Mouse (Mus musculus): Measurements from ENCODE around the gene Slc12a1.
A peak's percentile ranks its signal among the peaks of the same experiment; 100 is the strongest.

Gene Slc12a1

DNA sequence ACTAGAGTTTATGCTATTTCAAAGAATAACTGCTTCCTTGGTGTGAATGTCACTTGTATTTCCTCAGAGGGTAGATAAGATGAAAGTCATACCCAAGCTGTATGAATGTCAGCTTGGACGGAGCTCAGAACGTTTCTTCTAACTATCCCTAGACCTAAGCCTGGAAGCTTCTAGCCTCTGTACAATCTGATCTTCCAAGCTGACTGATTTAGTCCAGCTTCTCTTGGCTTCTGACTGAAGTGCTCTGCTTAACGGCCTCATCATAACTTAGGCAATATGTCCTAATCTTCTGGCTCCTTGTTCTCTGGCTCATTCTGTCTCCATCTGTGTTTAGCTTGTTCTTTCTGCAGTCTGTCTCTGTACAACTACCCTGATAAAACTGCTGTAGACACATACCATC lies 102.3 kb downstream of the Slc12a1 start:
- no peak for DNase-seq (ENCODE audit: low read depth, low spot score)

DNA sequence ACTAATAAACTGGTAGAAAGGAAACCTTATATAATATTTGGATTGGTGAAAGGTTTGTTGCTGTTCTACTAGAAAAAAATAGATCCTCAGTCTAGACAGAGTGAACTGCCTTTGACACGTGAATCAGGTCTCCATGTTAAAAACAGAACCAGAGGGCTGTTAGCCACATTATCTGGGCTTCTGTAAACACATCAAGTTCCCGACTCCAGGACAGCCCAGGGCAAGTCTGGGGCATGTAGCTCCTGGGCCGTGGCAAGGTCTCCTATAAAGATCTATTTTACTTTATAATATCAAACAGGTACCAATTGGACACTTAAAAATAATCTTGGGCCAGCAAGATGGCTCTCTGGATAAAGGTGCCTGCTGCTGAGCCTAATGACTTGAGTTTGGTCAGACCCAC lies 103.6 kb downstream of the Slc12a1 start:
- DNase-seq (ENCODE audit: low read depth, low spot score) = no peak

DNA sequence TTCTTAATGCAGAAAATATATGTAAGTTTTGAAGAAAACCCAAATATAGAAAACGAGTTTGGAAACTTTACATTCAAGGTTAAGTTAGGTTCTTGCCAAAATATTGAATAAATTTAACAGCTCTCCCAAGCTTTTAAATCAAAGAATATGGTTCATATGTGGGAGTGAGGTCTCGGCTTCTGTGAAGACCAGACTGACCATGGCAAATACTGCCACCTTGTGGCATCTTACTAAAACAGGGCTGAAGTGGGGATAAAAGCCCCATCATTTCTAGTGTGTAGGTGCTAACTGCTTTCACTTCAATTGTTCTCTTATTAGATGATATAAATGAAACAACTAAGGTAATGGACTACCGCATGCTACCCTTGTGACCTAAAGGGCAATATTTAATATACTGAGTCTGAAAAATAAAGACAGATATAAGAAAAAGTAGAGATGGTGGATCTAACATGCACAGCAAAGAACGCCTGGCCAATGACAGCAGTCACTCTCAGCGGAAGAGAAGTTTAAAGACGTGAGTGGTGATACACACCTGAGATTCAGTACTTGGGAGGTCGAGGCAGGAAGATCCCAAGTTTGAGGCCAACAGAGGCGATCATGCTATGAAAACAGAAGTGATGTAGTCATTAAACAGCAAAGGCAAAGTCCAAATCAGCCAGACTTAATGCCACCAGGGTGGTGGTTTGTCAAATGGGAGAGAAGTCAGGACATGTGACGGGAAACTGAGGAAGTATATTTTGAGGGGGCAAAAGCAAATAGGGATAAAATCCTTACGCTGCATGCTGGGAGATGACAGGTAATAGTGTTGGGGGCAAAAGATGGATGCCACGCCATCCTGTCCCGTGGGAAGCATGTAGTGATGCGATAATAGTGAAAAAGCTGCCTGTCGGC lies 107.2 kb downstream of the Slc12a1 start:
- DNase-seq (ENCODE audit: low read depth, low spot score) = peak; percentile 68

DNA sequence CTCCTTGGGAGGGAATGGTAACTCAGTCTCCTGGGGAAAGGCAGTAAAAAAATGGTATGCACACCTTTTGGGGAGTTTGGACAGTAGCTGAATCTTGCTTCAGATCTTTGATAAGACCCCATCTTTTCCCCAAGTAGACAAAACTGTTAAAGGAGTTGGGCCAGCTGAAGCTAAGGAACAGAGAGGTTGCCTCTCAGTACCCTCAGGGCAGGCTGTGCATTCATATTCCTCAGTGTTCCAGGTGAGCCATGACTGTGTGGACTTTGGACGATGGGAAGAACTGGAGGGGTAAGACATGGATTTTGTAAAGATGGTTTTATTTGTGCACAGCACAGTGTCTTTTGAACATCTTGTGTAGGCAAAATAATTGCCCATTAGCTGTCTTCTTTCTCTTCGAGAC lies 108.0 kb downstream of the Slc12a1 start:
- no peak for DNase-seq (ENCODE audit: low read depth, low spot score)

DNA sequence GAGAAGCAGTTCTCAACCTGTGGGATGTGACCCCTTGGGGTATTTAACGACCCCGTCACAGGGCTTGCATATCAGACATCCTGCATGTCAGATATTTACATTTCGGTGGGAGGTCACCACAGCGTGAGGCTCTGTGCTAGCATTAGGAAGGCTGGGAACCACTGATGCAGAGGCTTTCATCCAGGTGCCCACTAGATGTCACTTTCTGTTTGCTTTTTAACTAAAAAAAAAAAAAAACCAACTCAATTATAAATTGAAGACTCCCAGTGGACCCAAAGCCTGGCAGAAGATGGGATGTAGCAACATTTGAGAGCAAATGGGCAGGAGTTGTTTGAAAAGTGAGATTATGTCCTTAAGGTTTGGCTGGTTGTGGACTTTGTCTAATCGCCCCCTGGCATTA lies 110.8 kb downstream of the Slc12a1 start:
- peak; percentile 40 for DNase-seq (ENCODE audit: low read depth, low spot score)

DNA sequence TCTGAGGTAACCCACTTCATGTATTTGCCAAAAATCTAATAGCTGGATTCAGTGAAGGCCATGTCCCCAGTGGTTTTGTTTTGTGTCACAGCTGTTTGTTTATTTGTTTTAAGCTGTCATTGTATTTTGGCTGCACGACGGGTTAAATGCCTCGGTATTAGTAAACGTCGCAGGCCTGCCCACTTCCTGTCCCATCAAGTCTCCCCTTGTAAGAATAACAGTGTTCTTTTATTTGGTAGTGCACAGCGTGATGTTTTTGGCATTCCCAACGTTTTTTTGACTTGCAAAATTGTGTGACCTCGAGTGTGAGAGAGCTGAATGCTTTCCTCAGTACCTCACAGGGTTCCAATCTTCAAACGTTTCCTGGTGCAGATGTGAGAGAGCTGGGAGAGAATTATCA lies 111.4 kb downstream of the Slc12a1 start:
- no peak for DNase-seq (ENCODE audit: low read depth, low spot score)

DNA sequence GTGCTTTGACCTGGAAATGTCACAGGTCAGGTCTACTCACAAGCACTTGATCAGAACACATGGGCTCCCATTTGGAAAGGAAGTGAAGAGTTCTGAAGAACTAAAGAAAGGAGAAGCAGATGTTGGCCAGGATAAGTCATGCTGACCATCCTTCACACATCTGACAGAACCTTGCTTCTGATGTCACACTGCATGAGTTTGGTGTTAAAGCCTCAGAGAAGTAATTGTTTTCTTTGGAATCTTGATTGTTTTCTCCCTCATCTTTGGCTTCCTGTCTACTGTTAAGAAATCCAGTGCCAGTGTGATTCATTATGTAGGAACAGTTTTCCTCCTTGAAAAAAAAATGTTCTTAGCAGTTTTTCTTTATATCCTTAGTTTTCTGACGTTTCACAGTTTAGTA lies 116.6 kb downstream of the Slc12a1 start:
- no peak for DNase-seq (ENCODE audit: low read depth, low spot score)

DNA sequence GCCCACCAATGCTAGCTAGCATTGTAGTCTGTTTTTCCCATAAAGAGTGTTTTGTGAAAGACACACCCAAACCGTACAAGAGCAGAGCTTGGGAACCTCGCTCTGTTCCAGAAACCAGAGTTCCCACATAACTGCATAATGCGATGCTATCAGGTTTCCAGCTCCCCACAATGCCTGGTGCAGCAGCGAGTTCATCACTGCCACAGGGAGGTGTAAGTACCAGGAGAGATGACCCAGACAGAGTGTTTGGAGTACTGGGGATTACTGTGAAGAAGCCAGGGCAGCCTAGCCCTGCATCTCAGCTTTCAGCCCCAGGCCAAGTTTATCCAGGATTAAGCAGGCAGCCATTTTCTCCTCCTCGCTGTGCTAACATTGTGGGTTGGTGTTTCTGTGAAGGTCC lies 123.3 kb downstream of the Slc12a1 start:
- no peak for DNase-seq (ENCODE audit: low read depth, low spot score)

DNA sequence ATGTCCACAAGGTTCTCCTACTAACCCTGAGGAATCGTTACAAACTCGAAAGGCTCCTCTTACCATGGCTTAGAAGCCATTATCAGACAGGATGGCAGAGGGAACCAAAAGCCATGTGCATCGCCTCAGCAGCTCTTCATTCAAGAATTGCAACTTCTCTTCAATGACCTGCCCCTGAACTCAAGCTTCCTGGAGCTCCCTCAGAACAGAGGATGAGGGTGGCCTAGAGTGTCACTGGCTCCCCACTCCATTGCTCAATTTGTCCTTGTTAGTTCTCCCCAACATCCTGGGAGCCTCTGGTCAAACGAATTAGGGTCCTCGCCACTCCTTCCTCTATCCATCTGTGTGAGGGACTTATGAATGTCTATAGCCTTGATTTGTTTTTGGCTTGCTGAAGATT lies 124.4 kb downstream of the Slc12a1 start:
- DNase-seq (ENCODE audit: low read depth, low spot score) = no peak

DNA sequence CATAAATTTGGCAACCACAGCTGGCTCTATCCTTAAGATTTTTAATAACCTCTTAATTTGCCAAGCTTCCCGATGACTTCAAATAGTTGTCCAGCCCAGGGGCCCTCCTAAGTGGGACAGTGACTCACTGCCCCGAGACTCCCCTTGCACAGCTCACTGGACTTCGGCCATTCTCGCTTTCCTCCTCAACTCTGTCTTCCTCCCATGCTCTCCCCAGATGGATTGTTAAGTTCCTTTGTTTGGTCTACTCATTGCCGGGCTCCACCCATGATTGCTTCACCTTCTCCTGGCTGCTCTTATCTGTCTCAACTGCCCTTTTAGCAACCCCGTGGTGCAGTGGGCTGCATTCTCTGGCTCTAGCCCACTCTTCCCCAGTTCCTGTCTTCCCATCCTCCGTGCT lies 126.2 kb downstream of the Slc12a1 start:
- no peak for DNase-seq (ENCODE audit: low read depth, low spot score)
